9 mouse cellular contexts compared by ENCODE assay signal in the genomic region with DNA sequence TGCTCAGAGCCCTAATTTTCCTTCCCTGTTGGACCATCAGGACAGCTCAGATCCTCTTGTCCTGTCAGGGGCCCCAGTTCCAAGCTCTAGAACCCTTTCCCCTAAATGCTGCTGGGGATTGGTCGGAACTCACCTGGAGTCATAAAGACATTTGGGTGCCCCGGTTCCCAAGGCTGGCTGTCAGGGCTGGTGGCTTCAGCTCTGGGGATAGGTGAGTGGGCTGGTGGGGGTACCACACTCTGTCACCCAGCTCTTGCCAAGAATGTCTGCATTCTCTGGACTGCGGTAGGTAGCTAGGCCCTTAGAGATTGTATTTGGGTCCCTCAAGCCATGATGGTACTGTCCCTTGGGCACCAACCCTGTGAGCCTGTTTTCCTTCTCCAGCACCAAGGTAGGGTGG. TPM values are rescaled to one million over a fixed set of nuclear protein-coding genes. Genes with fewer than 3 reads are reported as not detected.
DNase-seq lines count a peak whose midpoint lies in the region; ATAC-seq lines count a peak whose summit lies in the region.
"Had no signal": no experiment of that assay in that cellular context is flagged by ENCODE, and none has a peak within 500 bp of the region (broad histone marks: within the 10 kb centered on the region; RNA-seq: fewer than 3 reads in every experiment).

Gene Iqcn, plus strand, starts transcription at position 171 of the 400 bp plus-strand sequence.

- no peak within 1 kb of the TSS for H3K4me3 ChIP-seq in heart, embryonic 16.5 days (ENCODE audit: low read length)
- no peak within 1 kb of the TSS for H3K4me3 ChIP-seq in embryonic facial prominence, embryonic 15.5 days (replicated peaks)
- no peak within 1 kb of the TSS; the same call in 1 of the 2 replicates for H3K4me3 ChIP-seq in limb, embryonic 15.5 days

- H3K27ac ChIP-seq in heart, embryonic 16.5 days (ENCODE audit: low read length), result peak within 1 kb of the TSS; percentile 2; the same call in 1 of the 2 replicates
- H3K27ac ChIP-seq in embryonic facial prominence, embryonic 15.5 days (replicated peaks), result 0 out of 2 replicates have a peak within 1 kb of the TSS, but pooled peaks have one; percentile 8
- peak within 1 kb of the TSS; percentile 57 for H3K27ac ChIP-seq in limb, embryonic 15.5 days

- no peak within 1 kb of the TSS for H3K9ac ChIP-seq in heart, embryonic 16.5 days (ENCODE audit: low read length)
- no peak within 1 kb of the TSS for H3K9ac ChIP-seq in embryonic facial prominence, embryonic 15.5 days
- no peak within 1 kb of the TSS for H3K9ac ChIP-seq in limb, embryonic 15.5 days

- no peaks in the 10 kb centered on the region for H3K27me3 ChIP-seq in heart, embryonic 16.5 days (ENCODE audit: control insufficient read depth, insufficient read depth, low read length)
- H3K27me3 ChIP-seq in embryonic facial prominence, embryonic 15.5 days, result no peaks in the 10 kb centered on the region
- H3K27me3 ChIP-seq in limb, embryonic 15.5 days, result no peaks in the 10 kb centered on the region

- 0 out of 2 replicates have a peak, but pooled peaks cover 2% of the 10 kb centered on the region for H3K36me3 ChIP-seq in heart, embryonic 16.5 days (ENCODE audit: control insufficient read depth, insufficient read depth)
- H3K36me3 ChIP-seq in embryonic facial prominence, embryonic 15.5 days, result 0 out of 2 replicates have a peak, but pooled peaks cover 5% of the 10 kb centered on the region
- H3K36me3 ChIP-seq in limb, embryonic 15.5 days, result 0 out of 2 replicates have a peak, but pooled peaks cover 5% of the 10 kb centered on the region

- no peak within 1 kb of the TSS for H3K4me2 ChIP-seq in heart, embryonic 16.5 days (ENCODE audit: low read depth, low read length)
- no peak within 1 kb of the TSS; the same call in 1 of the 2 replicates for H3K4me2 ChIP-seq in embryonic facial prominence, embryonic 15.5 days (replicated peaks)
- peak within 1 kb of the TSS; percentile 53 for H3K4me2 ChIP-seq in limb, embryonic 15.5 days
- H3K4me2 ChIP-seq: lung, embryonic 14.5 days had no signal

- no peaks in the 10 kb centered on the region for H3K9me3 ChIP-seq in heart, embryonic 16.5 days (replicated peaks; ENCODE audit: control insufficient read depth, low read length)
- no peaks in the 10 kb centered on the region for H3K9me3 ChIP-seq in embryonic facial prominence, embryonic 15.5 days (replicated peaks)
- no peaks in the 10 kb centered on the region for H3K9me3 ChIP-seq in limb, embryonic 15.5 days

- 82% methylated on average over 3 of the region's 3 CpGs for WGBS in heart, embryonic 16.5 days
- WGBS in embryonic facial prominence, embryonic 15.5 days, result 81% methylated on average over 3 of the region's 3 CpGs
- 89% methylated on average over 3 of the region's 3 CpGs for WGBS in limb, embryonic 15.5 days

- no peak for ATAC-seq in heart, embryonic 16.5 days (replicated peaks; ENCODE audit: extremely low read depth, insufficient read depth, low FRiP score)
- no peak for ATAC-seq in embryonic facial prominence, embryonic 15.5 days (ENCODE audit: insufficient number of reproducible peaks, low FRiP score, low TSS enrichment, low read depth)
- no peak for ATAC-seq in limb, embryonic 15.5 days (ENCODE audit: insufficient number of reproducible peaks, low FRiP score, low TSS enrichment, low read depth)

- no peak for DNase-seq in heart, postnatal 10 days
- peak; percentile 35 for DNase-seq in CD4-positive helper T cell, adult 2 months (ENCODE audit: low read depth, low spot score)
- DNase-seq in adrenal gland, postnatal 14 days, result no peak
- DNase-seq in right cerebral cortex, postnatal 36 days (ENCODE audit: low spot score in 2 of 2), result no peak
- no peak for DNase-seq in urinary bladder, postnatal 36 days (ENCODE audit: low spot score in 2 of 2)
- DNase-seq: lung, embryonic 14.5 days had no signal

- intact Hi-C loops in heart, postnatal 10 days (cut with DNase I), result loop anchor here (5.0 kb wide), 1 partner anchor 91 kb away; no protein-coding TSS in a partner anchor

- peaks cover 16% of the 10 kb centered on the region for H3K4me1 ChIP-seq in heart, embryonic 16.5 days (ENCODE audit: control insufficient read depth, insufficient read depth, low read length)
- H3K4me1 ChIP-seq in embryonic facial prominence, embryonic 15.5 days, result peaks cover 21% of the 10 kb centered on the region
- peaks cover 19% of the 10 kb centered on the region for H3K4me1 ChIP-seq in limb, embryonic 15.5 days

RNA-seq across cellular contexts. Expression of gene Iqcn, which starts in this region (rescaled TPM):
- polyA plus RNA-seq in heart, embryonic 16.5 days (2015; fragmentation: Nextera tagmentation; extraction: Ambion mirVana), result 0.05 TPM in 1 of 2 replicates, not detected in the other
- under 1 TPM in 1 of 2 experiments, not detected in 1; 0.07 TPM for total RNA-seq in heart, postnatal 10 days (2021)
- 0.03 and 0.04 TPM in 2 replicates for polyA plus RNA-seq in embryonic facial prominence, embryonic 15.5 days (2015; fragmentation: Nextera tagmentation; extraction: Ambion mirVana)
- 0.04 TPM in 2 replicates for polyA plus RNA-seq in limb, embryonic 15.5 days (2015; fragmentation: Nextera tagmentation; extraction: Ambion mirVana)
- total RNA-seq in adrenal gland, postnatal 14 days (2021), result 0.11 and 0.19 TPM in 2 replicates

Comparison
In these comparisons a context has a peak if more than half of its experiments do, and no peak if none do; other contexts are left out.
1. H3K27ac ChIP-seq: peak in every context shown above with its lines; median percentile 57 in limb, embryonic 15.5 days; 8 in embryonic facial prominence, embryonic 15.5 days; 2 in heart, embryonic 16.5 days.